Comparison of ENCODE assay signal across 11 mouse cellular contexts in the genomic region with DNA sequence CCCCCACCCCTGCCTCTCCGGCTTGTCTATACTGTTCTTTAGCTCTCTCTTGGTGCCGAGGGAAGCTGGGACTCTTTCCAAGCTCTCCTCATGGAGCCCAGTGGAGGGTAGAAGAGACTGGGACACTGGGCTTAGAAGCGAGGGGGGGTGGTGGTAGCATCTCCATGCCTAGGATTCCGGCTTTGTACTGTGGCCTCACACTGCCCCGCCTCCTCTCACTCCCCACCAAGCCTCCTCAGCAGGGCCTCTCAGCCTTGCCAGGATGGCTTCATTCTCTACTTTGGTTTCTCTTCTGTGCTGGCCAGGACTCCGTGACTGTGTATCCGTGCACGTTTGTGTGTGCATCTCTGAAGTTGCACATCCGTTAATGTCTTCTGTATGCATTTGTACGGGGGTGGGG.
DNase-seq lines count a peak whose midpoint lies in the region; ATAC-seq lines count a peak whose summit lies in the region.
"Had no signal": no experiment of that assay in that cellular context is flagged by ENCODE, and none has a peak within 500 bp of the region (broad histone marks: within the 10 kb centered on the region; RNA-seq: fewer than 3 reads in every experiment).

No protein-coding gene starts in this region.

- H3K4me1 ChIP-seq in kidney, embryonic 15.5 days = peaks cover 52% of the 10 kb centered on the region
- H3K4me1 ChIP-seq in embryonic facial prominence, embryonic 12.5 days = peaks cover 45% of the 10 kb centered on the region
- peaks cover 25% of the 10 kb centered on the region for H3K4me1 ChIP-seq in hindbrain, embryonic 13.5 days (replicated peaks)
- H3K4me1 ChIP-seq in midbrain, embryonic 15.5 days = peaks cover 12% of the 10 kb centered on the region

- H3K27ac ChIP-seq in kidney, embryonic 15.5 days = peak overlapping the region; percentile 64
- H3K27ac ChIP-seq in embryonic facial prominence, embryonic 12.5 days = peak overlapping the region; percentile 85
- H3K27ac ChIP-seq in hindbrain, embryonic 13.5 days = no peak overlapping the region
- no peak overlapping the region for H3K27ac ChIP-seq in midbrain, embryonic 15.5 days
- H3K27ac ChIP-seq: macrophage had no signal

- no peak overlapping the region for H3K9ac ChIP-seq in kidney, embryonic 15.5 days
- H3K9ac ChIP-seq in embryonic facial prominence, embryonic 12.5 days = no peak overlapping the region
- H3K9ac ChIP-seq in hindbrain, embryonic 13.5 days = peak overlapping the region; percentile 43; the same call in 1 of the 2 replicates
- H3K9ac ChIP-seq in midbrain, embryonic 15.5 days = no peak overlapping the region

- DNase-seq in kidney, postnatal 14 days = no peak
- DNase-seq in cerebellum, adult 18-20 months = no peak
- no peak for DNase-seq in frontal cortex, postnatal 25 days (ENCODE audit: low spot score in 2 of 2)
- DNase-seq in spleen, postnatal 4 days (ENCODE audit: low spot score in 2 of 2) = no peak
- DNase-seq: adrenal gland, postnatal 25 days; kidney, adult 2 months had no signal

- H3K4me2 ChIP-seq in kidney, embryonic 15.5 days = peak overlapping the region; percentile 48
- H3K4me2 ChIP-seq in embryonic facial prominence, embryonic 12.5 days (replicated peaks) = peak overlapping the region; percentile 59
- H3K4me2 ChIP-seq in hindbrain, embryonic 13.5 days = peak overlapping the region; percentile 46
- peak overlapping the region; percentile 42 for H3K4me2 ChIP-seq in midbrain, embryonic 15.5 days

- ATAC-seq in kidney, embryonic 15.5 days (replicated peaks; ENCODE audit: low FRiP score) = 0 out of 2 replicates have a peak, but pooled peaks have one; percentile 15
- peak; percentile 58 for ATAC-seq in embryonic facial prominence, embryonic 12.5 days (ENCODE audit: insufficient number of reproducible peaks, insufficient read depth, low FRiP score, low TSS enrichment)
- ATAC-seq in hindbrain, embryonic 13.5 days (ENCODE audit: low FRiP score) = peak; percentile 67; the same call in 1 of the 2 replicates
- peak; percentile 69; the same call in 1 of the 2 replicates for ATAC-seq in midbrain, embryonic 15.5 days (replicated peaks)

- H3K4me3 ChIP-seq in kidney, embryonic 15.5 days (replicated peaks) = peak overlapping the region; percentile 20; the same call in 1 of the 2 replicates
- H3K4me3 ChIP-seq in embryonic facial prominence, embryonic 12.5 days = peak overlapping the region; percentile 33; the same call in 1 of the 2 replicates
- H3K4me3 ChIP-seq in hindbrain, embryonic 13.5 days = no peak overlapping the region; the same call in 1 of the 2 replicates
- no peak overlapping the region for H3K4me3 ChIP-seq in midbrain, embryonic 15.5 days

- no peaks in the 10 kb centered on the region for H3K9me3 ChIP-seq in kidney, embryonic 15.5 days (replicated peaks)
- H3K9me3 ChIP-seq in embryonic facial prominence, embryonic 12.5 days = no peaks in the 10 kb centered on the region
- no peaks in the 10 kb centered on the region for H3K9me3 ChIP-seq in hindbrain, embryonic 13.5 days
- H3K9me3 ChIP-seq in midbrain, embryonic 15.5 days = no peaks in the 10 kb centered on the region

- no peaks in the 10 kb centered on the region; the same call in 1 of the 2 replicates for H3K27me3 ChIP-seq in kidney, embryonic 15.5 days
- H3K27me3 ChIP-seq in embryonic facial prominence, embryonic 12.5 days = no peaks in the 10 kb centered on the region
- 0 out of 2 replicates have a peak, but pooled peaks cover 6% of the 10 kb centered on the region for H3K27me3 ChIP-seq in hindbrain, embryonic 13.5 days
- no peaks in the 10 kb centered on the region for H3K27me3 ChIP-seq in midbrain, embryonic 15.5 days (replicated peaks)

- 11% methylated on average over 10 of the region's 10 CpGs for WGBS in kidney, embryonic 15.5 days
- 11% methylated on average over 10 of the region's 10 CpGs for WGBS in embryonic facial prominence, embryonic 12.5 days
- WGBS in hindbrain, embryonic 13.5 days = 10% methylated on average over 10 of the region's 10 CpGs
- WGBS in midbrain, embryonic 15.5 days = 6% methylated on average over 10 of the region's 10 CpGs

- no peaks in the 10 kb centered on the region for H3K36me3 ChIP-seq in kidney, embryonic 15.5 days
- H3K36me3 ChIP-seq in embryonic facial prominence, embryonic 12.5 days = no peaks in the 10 kb centered on the region
- no peaks in the 10 kb centered on the region for H3K36me3 ChIP-seq in hindbrain, embryonic 13.5 days
- no peaks in the 10 kb centered on the region for H3K36me3 ChIP-seq in midbrain, embryonic 15.5 days (replicated peaks)

Comparison
In these comparisons a context has a peak if more than half of its experiments do, and no peak if none do; other contexts are left out.
1. ATAC-seq: peak in every context shown above with its lines; median percentile 69 in midbrain, embryonic 15.5 days; 67 in hindbrain, embryonic 13.5 days; 58 in embryonic facial prominence, embryonic 12.5 days; 15 in kidney, embryonic 15.5 days.
2. H3K27ac ChIP-seq: peak in kidney, embryonic 15.5 days (single experiment) and embryonic facial prominence, embryonic 12.5 days (single experiment); none in hindbrain, embryonic 13.5 days (single experiment) and midbrain, embryonic 15.5 days (single experiment).
3. H3K4me3 ChIP-seq: peak in kidney, embryonic 15.5 days (single experiment) and embryonic facial prominence, embryonic 12.5 days (single experiment); none in hindbrain, embryonic 13.5 days (single experiment) and midbrain, embryonic 15.5 days (single experiment).
4. Peak in every context shown above with its lines, with median percentiles within 50 percentile points of each other: H3K4me2 ChIP-seq.